Mouse (Mus musculus) midbrain, embryonic 12.5 days (tissue): ENCODE measurements around the gene Dnajb8. TPM values are rescaled to one million over a fixed set of nuclear protein-coding genes. Genes with fewer than 3 reads are reported as not detected.
A peak's percentile ranks its signal among the peaks of the same experiment; 100 is the strongest.

ENCODE experiments used
- ATAC-seq: fragments of 200-750 bp; cut with Nextera tagmentation; 2 replicates; pipeline ENCODE4 v1.8.0; 2017; ENCODE audit warnings: low read depth, moderate TSS enrichment, moderate library complexity; ENCODE audit not compliant: low FRiP score
- H3K27ac ChIP-seq: fragments of 300-500 bp; sonication (generic); replicated peaks from 2 replicates; pipeline ENCODE4 v1.5.1; 2016; ENCODE audit warnings: mild to moderate bottlenecking
- H3K27me3 ChIP-seq: fragments of 300-500 bp; sonication (generic); 2 replicates; pipeline ENCODE4 v1.6.1; 2016; ENCODE audit warnings: mild to moderate bottlenecking
- H3K36me3 ChIP-seq: fragments of 300-500 bp; sonication (generic); 2 replicates; pipeline ENCODE4 v1.6.1; 2016
- H3K4me1 ChIP-seq: fragments of 300-500 bp; sonication (generic); 2 replicates; pipeline ENCODE4 v1.6.1; 2016
- H3K4me2 ChIP-seq: fragments of 300-500 bp; sonication (generic); replicated peaks from 2 replicates; pipeline ENCODE4 v1.6.1; 2016; ENCODE audit warnings: mild to moderate bottlenecking, moderate library complexity
- H3K4me3 ChIP-seq: fragments of 300-500 bp; sonication (generic); 2 replicates; pipeline ENCODE4 v1.5.1; 2016; ENCODE audit warnings: mild to moderate bottlenecking
- H3K9ac ChIP-seq: fragments of 300-500 bp; sonication (generic); replicated peaks from 2 replicates; pipeline ENCODE4 v1.6.1; 2016; ENCODE audit warnings: mild to moderate bottlenecking, moderate library complexity
- H3K9me3 ChIP-seq: fragments of 300-500 bp; sonication (generic); 2 replicates; pipeline ENCODE4 v1.6.1; 2016; ENCODE audit warnings: mild to moderate bottlenecking
- WGBS: fragments of 180-500 bp; shearing (Covaris S2); methylation state at CpG from one replicate; pipeline ENCODE4 v1.1.7; 2016; 5-methylcytosine and 5-hydroxymethylcytosine counted together
- polyA plus RNA-seq: library from polyadenylated mRNA; unstranded; fragments of >200 nt; fragmentation: Nextera tagmentation; extraction: Ambion mirVana; gene quantifications from 2 replicates; pipeline ENCODE4 v1.2.1, GENCODE M21; 2016

Gene Dnajb8
- polyA plus RNA-seq, 1 experiment from 2014 or later = not detected

DNA sequence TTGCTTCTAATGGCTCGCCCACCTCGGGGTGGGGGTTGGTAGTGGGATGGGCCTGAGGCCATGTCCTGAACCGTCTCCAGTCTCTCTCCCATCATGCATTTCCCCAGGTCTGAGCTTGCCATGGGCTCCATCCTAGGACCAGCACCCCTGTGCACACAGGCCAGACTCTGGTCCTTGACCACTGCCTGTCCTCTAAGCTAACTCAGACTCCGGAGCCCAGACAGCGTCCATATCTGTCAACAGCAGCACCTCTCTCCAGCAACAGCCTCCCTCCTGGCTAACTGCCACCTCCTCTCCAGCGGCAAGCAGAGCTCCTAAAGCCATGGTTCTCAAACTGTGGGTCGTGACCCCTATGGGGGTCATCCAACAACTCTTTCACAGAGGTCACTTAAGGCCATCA is 14.4 kb downstream of the Dnajb8 start:
- Histone ChIP-seq H3K4me3 (0 out of 2 replicates have a peak overlapping the region, but pooled peaks have one; percentile 25), H3K4me2 (peak overlapping the region; percentile 50), H3K27ac (peak overlapping the region; percentile 69), H3K36me3 (no peaks in the 10 kb centered on the region), H3K4me1 (peaks cover 14% of the 10 kb centered on the region), H3K9me3 (no peaks in the 10 kb centered on the region), H3K27me3 (peaks cover 76% of the 10 kb centered on the region), H3K9ac (peak overlapping the region; percentile 50)
- peak; percentile 45 for ATAC-seq
- WGBS = 11% methylated on average over 7 of the region's 7 CpGs

DNA sequence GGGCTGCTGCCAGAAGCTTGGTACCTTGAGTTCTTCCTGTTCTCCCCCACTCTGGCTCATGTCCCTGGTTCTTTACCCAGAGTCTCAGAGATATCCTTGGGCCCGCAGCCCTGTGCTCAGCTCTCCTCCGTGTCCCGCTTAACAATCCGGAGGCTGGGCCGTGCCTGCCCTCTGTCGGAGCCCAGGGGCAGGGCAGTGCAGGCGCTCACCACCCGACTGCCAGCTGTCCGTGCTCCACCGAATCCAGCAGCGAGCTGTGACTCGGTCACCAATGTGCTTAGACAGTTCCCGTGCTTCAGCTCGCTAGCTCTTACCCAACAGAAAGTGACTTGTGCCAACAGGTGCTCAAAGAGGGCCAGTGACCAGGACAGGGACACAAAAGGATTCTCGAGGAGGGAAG is 20.5 kb downstream of the Dnajb8 start:
- ATAC-seq = peak; percentile 80; the same call in 1 of the 2 replicates
- Histone ChIP-seq H3K4me2 (0 out of 2 replicates have a peak overlapping the region, but pooled peaks have one; percentile 15), H3K36me3 (no peaks in the 10 kb centered on the region)

DNA sequence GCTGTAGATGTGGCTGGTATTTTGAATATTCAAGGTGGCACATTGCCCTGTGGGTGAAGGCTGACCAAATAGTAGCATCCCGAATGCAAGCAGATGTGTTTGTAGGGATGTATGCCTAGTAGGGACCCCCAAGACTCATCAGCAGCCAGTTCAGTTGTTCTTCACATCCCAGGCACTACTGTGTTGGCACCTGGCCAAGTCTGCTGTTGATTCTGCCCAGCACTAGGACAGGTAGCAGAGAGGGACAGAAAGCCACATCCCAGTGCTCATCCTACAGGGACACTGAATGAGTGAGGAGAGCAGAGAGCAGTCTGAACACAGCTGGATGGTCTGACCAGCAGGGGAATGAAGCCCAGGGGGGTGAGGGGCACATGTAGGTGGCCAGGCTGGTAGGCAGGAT is 27.2 kb downstream of the Dnajb8 start:
- H3K9ac ChIP-seq = no peak overlapping the region
- H3K4me2 ChIP-seq = no peak overlapping the region
- no peak overlapping the region for H3K27ac ChIP-seq
- no peaks in the 10 kb centered on the region for H3K4me1 ChIP-seq
- no peaks in the 10 kb centered on the region for H3K36me3 ChIP-seq
- WGBS = 84% methylated on average over 1 of the region's 1 CpGs
- H3K9me3 ChIP-seq = no peaks in the 10 kb centered on the region
- H3K4me3 ChIP-seq = no peak overlapping the region
- no peaks in the 10 kb centered on the region for H3K27me3 ChIP-seq
- no peak for ATAC-seq

More for the DNA sequence above, 20.5 kb downstream of the Dnajb8 start:
- no peaks in the 10 kb centered on the region for H3K9me3 ChIP-seq
- H3K27ac ChIP-seq = no peak overlapping the region
- peak overlapping the region; percentile 15; the same call in 1 of the 2 replicates for H3K9ac ChIP-seq
- H3K4me3 ChIP-seq = no peak overlapping the region
- peaks cover 61% of the 10 kb centered on the region for H3K27me3 ChIP-seq
- no peaks in the 10 kb centered on the region for H3K4me1 ChIP-seq
- WGBS = 2% methylated on average over 15 of the region's 15 CpGs

DNA sequence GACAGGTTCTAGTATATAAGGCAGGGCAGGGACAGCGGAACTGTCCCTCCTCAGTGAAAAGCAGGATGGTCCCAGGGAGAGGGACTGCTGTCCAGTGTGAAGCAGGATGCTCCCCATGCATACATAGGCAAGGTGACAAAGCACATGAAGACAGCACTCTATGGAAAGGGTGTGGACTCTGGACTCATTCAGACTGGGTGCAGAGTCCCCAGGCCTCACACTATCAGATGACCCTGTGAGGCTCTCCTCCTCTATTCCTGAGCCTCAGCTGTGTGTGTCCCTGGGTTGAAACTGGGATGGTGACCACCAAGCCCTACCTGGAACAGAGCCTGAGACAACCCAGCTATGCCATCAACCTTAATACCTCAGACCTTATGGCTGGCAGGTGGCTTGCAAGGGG is 29.3 kb downstream of the Dnajb8 start:
- Histone ChIP-seq H3K27ac (no peak overlapping the region), H3K9ac (no peak overlapping the region), H3K4me1 (no peaks in the 10 kb centered on the region), H3K27me3 (no peaks in the 10 kb centered on the region), H3K9me3 (no peaks in the 10 kb centered on the region), H3K4me3 (no peak overlapping the region), H3K36me3 (no peaks in the 10 kb centered on the region), H3K4me2 (no peak overlapping the region)
- no peak for ATAC-seq
- WGBS = 91% methylated on average over 1 of the region's 1 CpGs

GRCm38 (mm10) chr6:88251798-88252478 is 29.9 kb downstream of the Dnajb8 start:
- H3K4me2 ChIP-seq = no peak overlapping the region
- H3K9ac ChIP-seq = no peak overlapping the region
- H3K27me3 ChIP-seq = no peaks in the 10 kb centered on the region
- no peak overlapping the region for H3K27ac ChIP-seq
- no peaks in the 10 kb centered on the region for H3K36me3 ChIP-seq
- H3K4me1 ChIP-seq = no peaks in the 10 kb centered on the region
- WGBS = 73% methylated on average over 7 of the region's 7 CpGs
- ATAC-seq = no peak
- H3K4me3 ChIP-seq = no peak overlapping the region
- no peaks in the 10 kb centered on the region for H3K9me3 ChIP-seq

DNA sequence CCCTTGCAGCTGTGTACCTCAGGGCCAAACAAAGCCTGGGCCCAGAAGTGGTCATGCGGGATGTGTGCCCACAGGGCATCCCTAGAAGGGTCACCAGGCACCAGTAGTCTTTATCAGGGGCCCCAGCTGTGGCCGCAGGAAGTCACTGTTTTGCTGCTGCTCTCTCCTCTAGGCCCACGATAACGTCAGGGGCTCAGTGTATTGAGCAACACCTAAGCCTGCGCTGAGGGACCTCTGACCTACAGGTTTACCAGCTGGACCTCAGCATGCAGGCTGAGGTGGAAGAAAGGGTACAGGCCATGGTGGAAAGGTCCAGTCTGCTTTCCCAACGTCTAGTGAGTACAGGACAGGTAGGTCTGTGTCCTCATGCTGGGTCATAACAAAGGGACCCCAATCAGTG is 32.0 kb downstream of the Dnajb8 start:
- no peak overlapping the region for H3K4me2 ChIP-seq
- ATAC-seq = no peak
- 79% methylated on average over 6 of the region's 6 CpGs for WGBS
- H3K4me1 ChIP-seq = no peaks in the 10 kb centered on the region
- H3K9me3 ChIP-seq = no peaks in the 10 kb centered on the region
- H3K9ac ChIP-seq = no peak overlapping the region
- H3K4me3 ChIP-seq = no peak overlapping the region
- 0 out of 2 replicates have a peak, but pooled peaks cover 7% of the 10 kb centered on the region for H3K36me3 ChIP-seq
- no peak overlapping the region for H3K27ac ChIP-seq
- no peaks in the 10 kb centered on the region for H3K27me3 ChIP-seq

DNA sequence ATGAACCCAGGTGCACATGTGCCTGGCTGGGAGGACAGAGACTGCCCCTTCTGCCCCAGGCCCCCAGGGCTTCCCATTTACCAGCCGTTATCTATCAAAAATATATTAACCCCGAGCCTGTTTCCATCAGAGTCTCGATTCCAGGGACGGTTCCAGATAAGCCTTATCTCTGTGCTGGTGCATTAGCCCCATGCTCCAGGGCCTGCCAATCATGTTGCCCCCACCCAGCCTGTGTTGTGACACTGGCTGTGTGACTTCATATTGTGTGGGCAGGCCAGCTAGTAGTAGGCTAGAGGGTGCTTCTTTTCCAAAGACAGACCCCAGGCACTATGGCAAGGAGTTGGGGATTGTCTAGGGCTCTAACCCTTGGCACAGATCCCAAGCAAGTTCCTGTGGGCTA is 33.4 kb downstream of the Dnajb8 start:
- Histone ChIP-seq H3K4me1 (no peaks in the 10 kb centered on the region), H3K4me2 (no peak overlapping the region), H3K9ac (no peak overlapping the region), H3K36me3 (0 out of 2 replicates have a peak, but pooled peaks cover 7% of the 10 kb centered on the region), H3K4me3 (no peak overlapping the region), H3K27ac (no peak overlapping the region), H3K27me3 (no peaks in the 10 kb centered on the region), H3K9me3 (no peaks in the 10 kb centered on the region)
- ATAC-seq = no peak
- WGBS = 89% methylated on average over 4 of the region's 4 CpGs

DNA sequence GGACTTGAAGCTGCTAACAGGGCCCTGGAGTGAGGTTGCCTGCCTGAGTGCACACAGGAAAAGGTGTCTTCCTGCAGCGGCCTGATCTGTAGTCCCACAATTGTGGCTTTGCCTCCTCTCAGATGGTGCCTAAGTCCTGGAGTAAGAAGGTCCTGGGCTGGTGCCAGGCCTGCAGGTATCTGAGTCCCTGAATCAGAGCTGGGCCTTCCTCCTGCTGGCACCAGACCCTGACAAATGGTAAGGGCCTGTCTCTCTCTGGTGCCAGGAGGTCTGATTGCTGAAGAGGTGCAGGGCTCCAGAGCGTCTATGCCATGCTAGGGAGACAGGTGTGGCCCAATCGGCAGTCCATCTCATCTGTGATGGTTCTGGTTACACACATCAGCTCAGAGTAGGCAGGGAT is 37.6 kb downstream of the Dnajb8 start:
- Histone ChIP-seq H3K4me3 (no peak overlapping the region), H3K9me3 (no peaks in the 10 kb centered on the region), H3K4me2 (no peak overlapping the region), H3K9ac (no peak overlapping the region), H3K27me3 (no peaks in the 10 kb centered on the region), H3K36me3 (0 out of 2 replicates have a peak, but pooled peaks cover 7% of the 10 kb centered on the region), H3K27ac (no peak overlapping the region), H3K4me1 (peaks cover 14% of the 10 kb centered on the region)
- no peak for ATAC-seq
- 83% methylated on average over 3 of the region's 3 CpGs for WGBS

- H3K27me3 ChIP-seq = no peaks in the 10 kb centered on the region
- no peaks in the 10 kb centered on the region for H3K9me3 ChIP-seq
- H3K27ac ChIP-seq = no peak overlapping the region
- peaks cover 14% of the 10 kb centered on the region for H3K4me1 ChIP-seq
- no peak overlapping the region for H3K9ac ChIP-seq
- no peak overlapping the region for H3K4me2 ChIP-seq
- WGBS = 87% methylated on average over 3 of the region's 3 CpGs
- ATAC-seq = no peak
- H3K4me3 ChIP-seq = no peak overlapping the region
- 0 out of 2 replicates have a peak, but pooled peaks cover 7% of the 10 kb centered on the region for H3K36me3 ChIP-seq
Measured at GRCm38 (mm10) chr6:88260645-88261044, 38.6 kb downstream of the Dnajb8 start.

DNA sequence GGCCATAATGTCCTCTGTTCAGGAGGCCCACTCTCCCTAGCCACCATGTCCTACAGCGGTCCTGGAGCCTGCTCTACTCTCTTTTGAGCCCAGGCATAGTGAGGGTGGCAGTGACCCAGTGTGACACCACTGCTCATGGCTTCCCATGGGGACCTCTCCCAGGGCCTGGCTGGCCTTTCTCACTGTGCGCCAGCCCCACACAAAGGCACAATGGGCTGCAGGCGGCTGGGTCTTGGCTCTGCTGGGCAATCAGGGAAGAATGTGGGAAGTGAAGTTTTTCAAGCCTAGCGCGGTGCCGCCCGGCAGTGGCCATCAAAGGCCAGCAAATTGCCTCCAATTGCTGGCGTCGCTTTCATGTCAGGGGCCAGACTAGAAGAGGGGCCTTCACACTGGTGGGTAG is 40.1 kb downstream of the Dnajb8 start:
- 41% methylated on average over 9 of the region's 9 CpGs for WGBS
- no peak overlapping the region for H3K4me3 ChIP-seq
- no peak for ATAC-seq
- no peak overlapping the region for H3K9ac ChIP-seq
- H3K9me3 ChIP-seq = no peaks in the 10 kb centered on the region
- H3K36me3 ChIP-seq = 0 out of 2 replicates have a peak, but pooled peaks cover 7% of the 10 kb centered on the region
- no peaks in the 10 kb centered on the region for H3K27me3 ChIP-seq
- H3K4me2 ChIP-seq = no peak overlapping the region
- H3K27ac ChIP-seq = no peak overlapping the region
- H3K4me1 ChIP-seq = peaks cover 14% of the 10 kb centered on the region

- peaks cover 14% of the 10 kb centered on the region for H3K4me1 ChIP-seq
- H3K27me3 ChIP-seq = no peaks in the 10 kb centered on the region
- H3K4me2 ChIP-seq = no peak overlapping the region
- no peak overlapping the region for H3K27ac ChIP-seq
- no peaks in the 10 kb centered on the region for H3K9me3 ChIP-seq
- ATAC-seq = no peak
- H3K4me3 ChIP-seq = no peak overlapping the region
- H3K9ac ChIP-seq = no peak overlapping the region
- WGBS = 95% methylated on average over 1 of the region's 1 CpGs
- H3K36me3 ChIP-seq = no peaks in the 10 kb centered on the region
Measured at GRCm38 (mm10) chr6:88265355-88265754, 43.3 kb downstream of the Dnajb8 start.

DNA sequence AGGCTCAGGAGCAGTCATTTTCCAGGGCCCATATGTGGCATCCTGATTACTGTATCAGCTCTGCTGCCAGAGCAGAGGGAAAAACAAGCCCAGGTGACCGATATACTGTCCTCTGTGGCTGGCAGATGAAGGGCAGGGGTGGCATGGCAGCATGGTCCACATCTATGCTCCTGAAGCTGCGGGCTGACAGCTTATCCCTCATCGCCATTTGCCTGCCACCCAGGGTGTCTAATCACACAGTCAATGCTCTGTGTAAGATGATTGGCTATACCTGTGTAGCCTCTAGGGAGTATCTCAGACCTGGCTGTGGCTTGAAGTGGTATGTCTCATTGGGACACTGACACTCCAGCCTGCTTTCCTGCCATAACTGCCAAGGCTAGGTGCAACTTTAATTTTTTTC is 44.0 kb downstream of the Dnajb8 start:
- Histone ChIP-seq H3K4me2 (no peak overlapping the region), H3K4me1 (peaks cover 14% of the 10 kb centered on the region), H3K9ac (no peak overlapping the region), H3K27me3 (no peaks in the 10 kb centered on the region), H3K27ac (no peak overlapping the region), H3K9me3 (no peaks in the 10 kb centered on the region), H3K4me3 (no peak overlapping the region), H3K36me3 (no peaks in the 10 kb centered on the region)
- ATAC-seq = no peak
- WGBS = 82% methylated on average over 3 of the region's 3 CpGs

GRCm38 (mm10) chr6:88267068-88267467 is 45.0 kb downstream of the Dnajb8 start:
- 86% methylated on average over 3 of the region's 3 CpGs for WGBS
- no peak for ATAC-seq

More at GRCm38 (mm10) chr6:88267068-88267467, 45.0 kb downstream of the Dnajb8 start:
- Histone ChIP-seq H3K9me3 (no peaks in the 10 kb centered on the region), H3K4me3 (no peak overlapping the region), H3K4me2 (no peak overlapping the region), H3K9ac (no peak overlapping the region), H3K36me3 (no peaks in the 10 kb centered on the region), H3K27me3 (no peaks in the 10 kb centered on the region), H3K4me1 (peaks cover 12% of the 10 kb centered on the region), H3K27ac (no peak overlapping the region)
